Mouse (Mus musculus) MEL-GATA-1-ER (cell line): ENCODE measurements around the gene Btn2a2.
A peak's percentile ranks its signal among the peaks of the same experiment; 100 is the strongest.

Experiments
- DNase-seq: peaks from one replicate; pipeline ENCODE4 v3.0.0-alpha.2; 2012; ENCODE audit warnings: low read depth; ENCODE audit errors: extremely low read depth

The Btn2a2 gene

GRCm38 (mm10) chr13:23428166-23428993 is 60.3 kb downstream of the Btn2a2 start:
- DNase-seq: peak; percentile 79
